8 mouse cellular contexts compared by ENCODE assay signal in the genomic region with DNA sequence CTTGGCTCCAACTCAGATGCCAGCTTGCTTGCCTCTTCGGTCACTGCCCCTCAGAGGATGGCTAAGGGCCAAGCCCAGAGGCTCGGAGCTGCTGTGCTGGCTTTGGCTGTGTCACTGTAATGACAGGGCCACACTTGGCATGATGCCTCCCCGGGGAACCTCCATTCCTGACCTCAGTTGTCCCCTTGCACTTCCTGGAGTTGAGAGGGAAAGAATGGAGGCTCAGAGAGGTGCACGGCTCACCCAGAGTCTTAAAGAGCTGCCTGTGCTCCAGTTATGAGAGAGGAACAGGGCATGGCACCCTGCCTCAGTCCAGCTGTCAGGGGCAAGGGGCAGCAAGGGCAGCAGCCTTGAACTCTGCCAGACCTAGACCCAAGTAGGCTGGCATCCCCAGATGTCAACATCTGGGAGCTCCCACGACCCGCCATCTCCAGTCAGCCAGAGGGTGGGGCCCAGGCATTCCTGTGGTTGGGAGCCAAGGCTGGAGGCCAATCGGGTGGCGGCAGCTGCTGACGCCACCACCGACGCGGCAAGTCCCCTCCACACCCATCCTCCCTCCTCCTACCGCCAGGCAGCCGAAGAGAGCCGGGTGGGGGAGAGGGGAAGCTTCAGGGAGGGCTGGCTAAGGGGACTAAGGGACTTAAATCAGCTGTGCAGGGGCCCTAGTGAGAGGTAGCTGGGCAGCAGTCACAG. TPM values are rescaled to one million over a fixed set of nuclear protein-coding genes. Genes with fewer than 3 reads are reported as not detected.
A peak's percentile ranks its signal among the peaks of the same experiment; 100 is the strongest.
DNase-seq lines count a peak whose midpoint lies in the region; ATAC-seq and TF ChIP-seq lines count a peak whose summit lies in the region.

No protein-coding gene starts in this region.

- no peaks in the 10 kb centered on the region for H3K27me3 ChIP-seq in hindbrain, postnatal 0 days (ENCODE audit: insufficient read depth, low read length)
- H3K27me3 ChIP-seq in megakaryocyte, embryonic 14.5 days (replicated peaks): no peaks in the 10 kb centered on the region

- H3K9ac ChIP-seq in hindbrain, postnatal 0 days (replicated peaks; ENCODE audit: low read length): peak overlapping the region; percentile 70

- H3K27ac ChIP-seq in hindbrain, postnatal 0 days: peak overlapping the region; percentile 28

- TF ChIP-seq CTCF in hindbrain, postnatal 0 days (IDR thresholded peaks at IDR 0.05; ENCODE audit: low read depth): peak; percentile 17

- no peaks in the 10 kb centered on the region for H3K9me3 ChIP-seq in hindbrain, postnatal 0 days (ENCODE audit: low read length)
- no peaks in the 10 kb centered on the region for H3K9me3 ChIP-seq in megakaryocyte, embryonic 14.5 days

- H3K36me3 ChIP-seq in hindbrain, postnatal 0 days (ENCODE audit: insufficient read depth, low read length): peaks cover 37% of the 10 kb centered on the region
- peaks cover 100% of the 10 kb centered on the region for H3K36me3 ChIP-seq in megakaryocyte, embryonic 14.5 days (replicated peaks; ENCODE audit: low read length)

- peak; percentile 88 for ATAC-seq in hindbrain, postnatal 0 days

- peak; percentile 89 for DNase-seq in adrenal gland, adult 8-10 months
- peak; percentile 83 for DNase-seq in embryo, embryonic 10.5 days (ENCODE audit: low spot score)
- DNase-seq in gastrocnemius, postnatal 10 days: peak; percentile 81
- DNase-seq in hindbrain, postnatal 0 days (ENCODE audit: low spot score): peak; percentile 91
- peak; percentile 74 to 90 for DNase-seq in left cerebral cortex, postnatal 10 days (ENCODE audit: extremely low spot score in 1 of 2, low spot score in 2 of 2)
- DNase-seq in right cerebral cortex, postnatal 4 days: peak; percentile 76
- DNase-seq in T-cell, adult 2 months (ENCODE audit: low spot score): no peak

- 5% methylated on average over 15 of the region's 15 CpGs for WGBS in hindbrain, postnatal 0 days

- peak overlapping the region; percentile 51 for H3K4me3 ChIP-seq in hindbrain, postnatal 0 days (ENCODE audit: low read length)
- peak overlapping the region; percentile 47 for H3K4me3 ChIP-seq in megakaryocyte, embryonic 14.5 days (replicated peaks)

- peak overlapping the region; percentile 73 for H3K4me2 ChIP-seq in hindbrain, postnatal 0 days (ENCODE audit: low read depth, low read length)

- H3K4me1 ChIP-seq in hindbrain, postnatal 0 days (ENCODE audit: insufficient read depth, low read length): peaks cover 18% of the 10 kb centered on the region
- peaks cover 96% of the 10 kb centered on the region for H3K4me1 ChIP-seq in megakaryocyte, embryonic 14.5 days

- intact Hi-C loops in left cerebral cortex, postnatal 10 days (cut with DNase I): no loop called here

RNA-seq across cellular contexts. Expression of a gene that starts 34.4 kb away (rescaled TPM):
- 10 to 100 TPM; 23.3 to 36.4 (median 31.8) TPM for total RNA-seq in adrenal gland, adult 8-10 months (2022)
- total RNA-seq in gastrocnemius, postnatal 10 days (2021): 10 to 100 TPM; 13.5 to 18.9 TPM
- total RNA-seq in hindbrain, postnatal 0 days (2014; rRNA removed): 75.2 and 86.8 TPM in 2 replicates
- polyA plus RNA-seq in hindbrain, postnatal 0 days (2015; fragmentation: Nextera tagmentation; extraction: Ambion mirVana): 7.3 and 7.7 TPM in 2 replicates
- total RNA-seq in left cerebral cortex, postnatal 10 days (2021): 10 to 100 TPM; 84.0 to 91.8 TPM
- 85.6 and 94.5 TPM in 2 replicates for polyA plus RNA-seq in megakaryocyte, embryonic 14.5 days (2012; ENCODE audit: insufficient read depth, low replicate concordance)

RNA-seq across cellular contexts. Expression of a gene that starts 50.4 kb away (rescaled TPM):
- under 1 TPM in 3 of 4 experiments, not detected in 1; 0.35 to 0.80 (median 0.45) TPM for total RNA-seq in adrenal gland, adult 8-10 months (2022)
- total RNA-seq in gastrocnemius, postnatal 10 days (2021): not detected
- 0.43 TPM in 1 of 2 replicates, not detected in the other for total RNA-seq in hindbrain, postnatal 0 days (2014; rRNA removed)
- 0.48 and 1.1 TPM in 2 replicates for polyA plus RNA-seq in hindbrain, postnatal 0 days (2015; fragmentation: Nextera tagmentation; extraction: Ambion mirVana)
- total RNA-seq in left cerebral cortex, postnatal 10 days (2021): not detected
- polyA plus RNA-seq in megakaryocyte, embryonic 14.5 days (2012; ENCODE audit: insufficient read depth, low replicate concordance): not detected in 2 replicates
